Mouse (Mus musculus): ENCODE measurements around the gene Kcnq5. TPM values are rescaled to one million over a fixed set of nuclear protein-coding genes. Genes with fewer than 3 reads are reported as not detected.

The Kcnq5 gene
- total and polyA plus RNA-seq, 3 experiments, result 6.5 to 8.7 (median 8.2) TPM

DNA sequence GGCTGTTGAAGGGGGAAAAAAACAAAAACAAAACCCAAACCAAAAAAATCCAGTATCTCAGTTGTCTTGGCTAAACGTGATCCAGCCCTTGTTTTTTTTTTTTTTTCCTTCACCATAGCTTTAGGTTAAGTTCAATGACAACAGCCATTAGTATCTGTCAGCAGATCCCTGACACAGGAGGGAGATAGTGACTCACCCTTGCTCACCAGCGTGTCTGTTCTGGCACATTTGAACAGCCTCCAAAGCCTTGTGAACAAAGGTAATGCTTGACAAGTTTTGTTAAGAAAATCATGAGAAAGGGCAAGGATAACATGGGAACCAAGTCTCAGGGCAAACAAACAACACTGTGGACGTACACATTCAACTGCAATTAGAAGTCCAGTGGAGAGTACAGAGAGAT lies 123.2 kb downstream of the Kcnq5 start:
- TF ChIP-seq CHD2 (IDR thresholded peaks at IDR 0.05; ENCODE audit: low read length) (no peak), PAX5 (IDR thresholded peaks at IDR 0.05; ENCODE audit: low read length) (no peak), SIN3A (IDR thresholded peaks at IDR 0.05; ENCODE audit: low read length) (no peak), RAD21 (IDR thresholded peaks at IDR 0.05; ENCODE audit: low read depth, low read length) (no peak)
- DNase-seq (ENCODE audit: extremely low read depth), result no peak
- Histone ChIP-seq H3K79me2 (replicated peaks; ENCODE audit: control insufficient read depth, extremely low read depth, insufficient read depth, poor library complexity, severe bottlenecking) (no peaks in the 10 kb centered on the region), H3K4me2 (ENCODE audit: insufficient read depth, low read depth, poor library complexity, severe bottlenecking) (no peak overlapping the region), H3K27me3 (replicated peaks) (no peaks in the 10 kb centered on the region), H3K9ac (ENCODE audit: insufficient read depth, low read depth) (no peak overlapping the region), H3K36me3 (replicated peaks in 1 of 2; ENCODE audit: control insufficient read depth in 1 of 2, insufficient read depth in 1 of 2, low read length in 1 of 2) (peaks cover 0 to 2% of the 10 kb centered on the region in 2 experiments), H3K27ac (ENCODE audit: insufficient read depth, low read depth) (no peak overlapping the region), H3K9me3 (replicated peaks; ENCODE audit: low read length) (no peaks in the 10 kb centered on the region), H3K4me3 (replicated peaks in 1 of 3; ENCODE audit: low read depth in 2 of 3, low read length in 2 of 3, poor library complexity in 1 of 3) (no peak overlapping the region), H3K4me1 (ENCODE audit: control insufficient read depth in 1 of 2, insufficient read depth in 2 of 2) (peaks cover 0 to 4% of the 10 kb centered on the region in 2 experiments; a peak in 1 of 4 replicates)
- in situ Hi-C loops (cut with MboI; ENCODE audit: low pct_ligation_motif_present, low pct_unique_long_range_greater_than_20kb, low sequenced_read_pairs) (no loop called here), dilution Hi-C loops (cut with MboI; ENCODE audit: extremely low pct_ligation_motif_present, extremely low pct_unique_long_range_greater_than_20kb, low sequenced_read_pairs) (no loop called here)

GRCm38 (mm10) chr1:21837387-21837786 lies 124.4 kb downstream of the Kcnq5 start:
- Histone ChIP-seq H3K79me2 (replicated peaks; ENCODE audit: control insufficient read depth, extremely low read depth, insufficient read depth, poor library complexity, severe bottlenecking) (no peaks in the 10 kb centered on the region), H3K27ac (ENCODE audit: insufficient read depth, low read depth) (no peak overlapping the region), H3K4me2 (ENCODE audit: insufficient read depth, low read depth, poor library complexity, severe bottlenecking) (no peak overlapping the region), H3K36me3 (replicated peaks in 1 of 2; ENCODE audit: control insufficient read depth in 1 of 2, insufficient read depth in 1 of 2, low read length in 1 of 2) (peaks cover 0 to 2% of the 10 kb centered on the region in 2 experiments), H3K4me1 (ENCODE audit: control insufficient read depth in 1 of 2, insufficient read depth in 2 of 2) (peaks cover 0 to 4% of the 10 kb centered on the region in 2 experiments; a peak in 1 of 4 replicates), H3K4me3 (replicated peaks in 1 of 3; ENCODE audit: low read depth in 2 of 3, low read length in 2 of 3, poor library complexity in 1 of 3) (no peak overlapping the region), H3K27me3 (replicated peaks) (no peaks in the 10 kb centered on the region), H3K9me3 (replicated peaks; ENCODE audit: low read length) (no peaks in the 10 kb centered on the region), H3K9ac (ENCODE audit: insufficient read depth, low read depth) (no peak overlapping the region)
- in situ Hi-C loops (cut with MboI; ENCODE audit: low pct_ligation_motif_present, low pct_unique_long_range_greater_than_20kb, low sequenced_read_pairs) (no loop called here), dilution Hi-C loops (cut with MboI; ENCODE audit: extremely low pct_ligation_motif_present, extremely low pct_unique_long_range_greater_than_20kb, low sequenced_read_pairs) (no loop called here)
- DNase-seq (ENCODE audit: extremely low read depth), result no peak
- TF ChIP-seq HCFC1 (IDR thresholded peaks at IDR 0.05; ENCODE audit: low read depth, low read length) (no peak), PAX5 (IDR thresholded peaks at IDR 0.05; ENCODE audit: low read length) (no peak), MEF2A (IDR thresholded peaks at IDR 0.05; ENCODE audit: borderline replicate concordance, low read depth, low read length) (no peak), RAD21 (IDR thresholded peaks at IDR 0.05; ENCODE audit: low read depth, low read length) (no peak), ELF1 (IDR thresholded peaks at IDR 0.05; ENCODE audit: low read depth, low read length) (no peak), GABPA (IDR thresholded peaks at IDR 0.05; ENCODE audit: insufficient replicate concordance, low read depth, low read length) (no peak), KAT2A (IDR thresholded peaks at IDR 0.05; ENCODE audit: insufficient replicate concordance, low read length) (no peak), POLR2AphosphoS2 (IDR thresholded peaks at IDR 0.05; ENCODE audit: low read depth, low read length) (no peak), RCOR1 (conservative IDR thresholded peaks at IDR 0.05; ENCODE audit: low read depth, low read length) (no peak), SMC3 (IDR thresholded peaks at IDR 0.05; ENCODE audit: low read depth, low read length) (no peak), BHLHE40 (IDR thresholded peaks at IDR 0.05; ENCODE audit: low read depth, low read length) (no peak), POLR2A (IDR thresholded peaks at IDR 0.05; ENCODE audit: low read depth, low read length) (no peak), JUND (conservative IDR thresholded peaks at IDR 0.05; ENCODE audit: low read depth, low read length) (no peak), ZKSCAN1 (IDR thresholded peaks at IDR 0.05; ENCODE audit: borderline replicate concordance, low read depth, low read length) (no peak), CHD2 (IDR thresholded peaks at IDR 0.05; ENCODE audit: low read length) (no peak), UBTF (IDR thresholded peaks at IDR 0.05; ENCODE audit: low read depth, low read length) (no peak)
